Mouse (Mus musculus) hindbrain, postnatal 0 days (tissue): ENCODE measurements around the gene Ccnd2. TPM values are rescaled to one million over a fixed set of nuclear protein-coding genes. Genes with fewer than 3 reads are reported as not detected.

Experiments
- ATAC-seq: fragments of 200-750 bp; cut with Nextera tagmentation; 2 replicates; pipeline ENCODE4 v1.8.0; 2017; ENCODE audit warnings: mild to moderate bottlenecking, moderate TSS enrichment, moderate library complexity
- DNase-seq: peaks from one replicate; pipeline ENCODE4 v3.0.0-alpha.2; 2015; ENCODE audit warnings: low spot score
- H3K27ac ChIP-seq: fragments of 300-500 bp; sonication (generic); 2 replicates; pipeline ENCODE4 v1.5.1; 2014; ENCODE audit warnings: mild to moderate bottlenecking
- H3K27me3 ChIP-seq: fragments of 300-500 bp; sonication (generic); 2 replicates; pipeline ENCODE4 v1.6.1; 2014; ENCODE audit warnings: low read length, mixed read lengths; ENCODE audit not compliant: insufficient read depth
- H3K36me3 ChIP-seq: fragments of 300-500 bp; sonication (generic); 2 replicates; pipeline ENCODE4 v1.6.1; 2014; ENCODE audit warnings: low read length, mixed read lengths; ENCODE audit not compliant: insufficient read depth
- H3K4me1 ChIP-seq: fragments of 300-500 bp; sonication (generic); 2 replicates; pipeline ENCODE4 v1.6.1; 2014; ENCODE audit warnings: antibody characterized with exemption, low read length, mixed read lengths; ENCODE audit not compliant: insufficient read depth
- H3K4me2 ChIP-seq: fragments of 300-500 bp; sonication (generic); 2 replicates; pipeline ENCODE4 v1.6.1; 2014; ENCODE audit warnings: low read depth, mild to moderate bottlenecking, low read length, moderate library complexity, mixed read lengths
- H3K4me3 ChIP-seq: fragments of 300-500 bp; sonication (generic); 2 replicates; pipeline ENCODE4 v1.5.1; 2014; ENCODE audit warnings: low read length
- H3K9ac ChIP-seq: fragments of 300-500 bp; sonication (generic); replicated peaks from 2 replicates; pipeline ENCODE4 v1.6.1; 2014; ENCODE audit warnings: mild to moderate bottlenecking, low read length, moderate library complexity, mixed read lengths
- H3K9me3 ChIP-seq: fragments of 300-500 bp; sonication (generic); 2 replicates; pipeline ENCODE4 v1.6.1; 2016; ENCODE audit warnings: low read length, mixed read lengths
- CTCF ChIP-seq: IDR thresholded peaks from 2 replicates; pipeline ENCODE4 v1.5.1; 2016; ENCODE audit warnings: antibody characterized with exemption, control low read depth, low read depth
- WGBS: fragments of 180-500 bp; shearing (Covaris S2); extraction: QIAGEN DNeasy Blood & Tissue Kit; methylation state at CpG from one replicate; pipeline ENCODE4 v1.1.7; 2014; 5-methylcytosine and 5-hydroxymethylcytosine counted together
- polyA plus RNA-seq: library from polyadenylated mRNA; unstranded; fragments of >200 nt; fragmentation: Nextera tagmentation; extraction: Ambion mirVana; gene quantifications from 2 replicates; pipeline ENCODE4 v1.2.1, GENCODE M21; 2015
- total RNA-seq: library from RNA; depleted of rRNA; stranded (reverse); fragments of >200 nt; gene quantifications from 2 replicates; pipeline ENCODE4 v1.2.3, GENCODE M21; 2014

Ccnd2 gene
- total and polyA plus RNA-seq, 2 experiments from 2014 or later, result 27.1 to 229 TPM

- Histone ChIP-seq H3K27ac (peak overlapping the region; percentile 64), H3K9me3 (no peaks in the 10 kb centered on the region), H3K27me3 (peaks cover 15% of the 10 kb centered on the region), H3K4me2 (peak overlapping the region; percentile 88), H3K4me3 (peak overlapping the region; percentile 61), H3K9ac (peak overlapping the region; percentile 78), H3K36me3 (no peaks in the 10 kb centered on the region), H3K4me1 (peaks cover 20% of the 10 kb centered on the region)
- WGBS, result under 1% methylated on average over 30 of the region's 30 CpGs
- no peak for TF ChIP-seq CTCF
- DNase-seq, result no peak
- no peak for ATAC-seq
Measured at GRCm38 (mm10) chr6:127149303-127149943, 2.6 kb downstream of the Ccnd2 start.

DNA sequence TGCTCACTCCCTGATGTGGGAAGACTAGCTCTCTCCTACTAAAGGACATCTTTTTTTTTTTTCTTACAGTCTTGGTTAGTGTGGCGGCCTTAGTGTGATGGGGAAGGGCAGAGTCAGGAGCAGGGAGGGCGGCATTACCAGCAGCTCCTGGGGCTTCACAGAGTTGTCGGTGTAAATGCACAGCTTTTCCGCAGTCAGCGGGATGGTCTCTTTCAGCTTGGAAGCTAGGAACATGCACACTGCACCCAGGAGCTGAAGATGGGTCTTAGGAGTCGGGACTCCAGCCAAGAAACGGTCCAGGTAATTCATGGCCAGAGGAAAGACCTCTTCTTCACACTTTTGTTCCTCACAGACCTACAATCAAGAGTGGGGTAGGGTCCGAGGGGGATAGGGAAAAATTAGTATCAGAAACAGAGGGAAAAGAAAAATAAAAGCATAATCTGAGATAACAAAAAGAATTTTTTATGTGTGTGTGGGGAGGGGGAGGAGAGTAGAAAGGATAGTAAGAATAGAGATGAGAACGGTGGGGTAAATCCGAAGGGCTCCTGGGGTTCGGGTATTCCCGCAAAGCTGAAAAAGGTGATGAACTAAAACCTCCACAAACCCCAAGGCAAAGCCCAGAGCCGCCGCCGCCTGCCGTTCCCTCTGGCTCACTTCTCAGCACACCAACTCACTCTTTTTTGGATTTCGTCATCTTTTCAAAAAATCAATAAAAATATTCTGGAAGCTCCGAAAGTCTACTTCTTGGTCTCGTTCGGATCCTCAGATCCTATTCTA, 3.3 kb downstream of the Ccnd2 start:
- ATAC-seq (no peak), DNase-seq (no peak)
- Histone ChIP-seq H3K4me3 (peak overlapping the region; percentile 61), H3K27me3 (peaks cover 8% of the 10 kb centered on the region), H3K27ac (no peak overlapping the region; the same call in 1 of the 2 replicates), H3K4me1 (peaks cover 16% of the 10 kb centered on the region), H3K36me3 (no peaks in the 10 kb centered on the region), H3K9me3 (no peaks in the 10 kb centered on the region), H3K9ac (peak overlapping the region; percentile 78), H3K4me2 (peak overlapping the region; percentile 88)
- TF ChIP-seq CTCF, result no peak
- WGBS, result 8% methylated on average over 20 of the region's 20 CpGs

GRCm38 (mm10) chr6:127147665-127148064, 4.3 kb downstream of the Ccnd2 start:
- Histone ChIP-seq H3K9me3 (no peaks in the 10 kb centered on the region), H3K27me3 (no peaks in the 10 kb centered on the region), H3K4me3 (no peak overlapping the region)

GRCm38 (mm10) chr6:127146322-127146947, 5.6 kb downstream of the Ccnd2 start:
- H3K4me2 ChIP-seq, result no peak overlapping the region
- 74% methylated on average over 3 of the region's 3 CpGs for WGBS
- no peaks in the 10 kb centered on the region for H3K27me3 ChIP-seq
- no peak overlapping the region for H3K4me3 ChIP-seq
- 0 out of 2 replicates have a peak, but pooled peaks cover 7% of the 10 kb centered on the region for H3K4me1 ChIP-seq
- DNase-seq (no peak), ATAC-seq (no peak)
- H3K36me3 ChIP-seq, result no peaks in the 10 kb centered on the region
- TF ChIP-seq CTCF, result no peak
- no peaks in the 10 kb centered on the region for H3K9me3 ChIP-seq
- H3K9ac ChIP-seq, result no peak overlapping the region
- H3K27ac ChIP-seq, result no peak overlapping the region

More at GRCm38 (mm10) chr6:127147665-127148064, 4.3 kb downstream of the Ccnd2 start:
- peak; percentile 38; the same call in 1 of the 2 replicates for ATAC-seq
- Histone ChIP-seq H3K36me3 (no peaks in the 10 kb centered on the region), H3K27ac (no peak overlapping the region), H3K9ac (no peak overlapping the region), H3K4me1 (peaks cover 14% of the 10 kb centered on the region), H3K4me2 (peak overlapping the region; percentile 88; the same call in 1 of the 2 replicates)
- DNase-seq, result peak; percentile 96
- 1% methylated on average over 4 of the region's 4 CpGs for WGBS
- peak; percentile 99 for TF ChIP-seq CTCF

GRCm38 (mm10) chr6:127145464-127146190, 6.4 kb downstream of the Ccnd2 start:
- DNase-seq, result no peak
- Histone ChIP-seq H3K4me1 (0 out of 2 replicates have a peak, but pooled peaks cover 4% of the 10 kb centered on the region), H3K36me3 (no peaks in the 10 kb centered on the region), H3K9me3 (no peaks in the 10 kb centered on the region), H3K27ac (no peak overlapping the region), H3K4me3 (no peak overlapping the region), H3K27me3 (no peaks in the 10 kb centered on the region), H3K4me2 (no peak overlapping the region), H3K9ac (no peak overlapping the region)
- ATAC-seq, result no peak
- no peak for TF ChIP-seq CTCF
- WGBS, result 79% methylated on average over 20 of the region's 20 CpGs

- WGBS, result 69% methylated on average over 7 of the region's 7 CpGs
- no peak for ATAC-seq
- Histone ChIP-seq H3K9me3 (no peaks in the 10 kb centered on the region), H3K4me1 (0 out of 2 replicates have a peak, but pooled peaks cover 4% of the 10 kb centered on the region), H3K36me3 (no peaks in the 10 kb centered on the region), H3K9ac (no peak overlapping the region), H3K4me2 (no peak overlapping the region), H3K27me3 (no peaks in the 10 kb centered on the region), H3K4me3 (no peak overlapping the region), H3K27ac (no peak overlapping the region)
- no peak for TF ChIP-seq CTCF
- DNase-seq, result no peak
Measured at GRCm38 (mm10) chr6:127143576-127144288, 8.3 kb downstream of the Ccnd2 start.
